Mouse (Mus musculus) adrenal gland, postnatal 25 days (tissue): ENCODE data around the gene Pitpnm1. TPM values are rescaled to one million over a fixed set of nuclear protein-coding genes. Genes with fewer than 3 reads are reported as not detected.
"Not testable (repeated sequence)": the region's sequence is repeated elsewhere in the genome, so short reads cannot be mapped to it uniquely, and the experiment has no call there.

Experiments
- DNase-seq: peaks from one replicate; pipeline ENCODE4 v3.0.0; 2021; ENCODE audit warnings: mixed read lengths
- total RNA-seq: library from RNA; stranded (reverse); gene quantifications from 2 replicates; pipeline ENCODE4 v1.2.3, GENCODE M21; 2021

The Pitpnm1 gene
- total RNA-seq, 1 experiment from 2014 or later: 54.8 TPM

- no peak for DNase-seq
Measured at GRCm38 (mm10) chr19:4119716-4120487, 20.1 kb downstream of the Pitpnm1 start.

DNA sequence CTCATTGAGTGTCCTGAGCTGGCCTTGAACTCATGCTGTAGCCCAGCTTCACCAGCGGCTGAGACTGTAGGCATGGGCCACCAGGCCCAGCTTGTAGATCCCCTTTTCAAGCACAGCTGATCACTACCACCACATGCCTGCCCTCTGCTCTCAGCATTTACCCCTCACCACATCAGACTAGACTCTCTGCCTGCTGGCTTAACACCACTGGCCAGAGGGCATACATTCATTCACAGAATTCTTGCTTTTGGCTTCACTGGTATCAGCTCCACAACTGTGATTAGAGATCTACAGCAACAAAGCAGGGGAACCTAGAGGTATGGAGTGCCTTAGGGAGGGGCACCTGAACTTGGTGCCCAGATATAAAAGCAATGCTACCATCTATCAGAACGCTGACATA is 20.7 kb downstream of the Pitpnm1 start:
- no peak for DNase-seq

DNA sequence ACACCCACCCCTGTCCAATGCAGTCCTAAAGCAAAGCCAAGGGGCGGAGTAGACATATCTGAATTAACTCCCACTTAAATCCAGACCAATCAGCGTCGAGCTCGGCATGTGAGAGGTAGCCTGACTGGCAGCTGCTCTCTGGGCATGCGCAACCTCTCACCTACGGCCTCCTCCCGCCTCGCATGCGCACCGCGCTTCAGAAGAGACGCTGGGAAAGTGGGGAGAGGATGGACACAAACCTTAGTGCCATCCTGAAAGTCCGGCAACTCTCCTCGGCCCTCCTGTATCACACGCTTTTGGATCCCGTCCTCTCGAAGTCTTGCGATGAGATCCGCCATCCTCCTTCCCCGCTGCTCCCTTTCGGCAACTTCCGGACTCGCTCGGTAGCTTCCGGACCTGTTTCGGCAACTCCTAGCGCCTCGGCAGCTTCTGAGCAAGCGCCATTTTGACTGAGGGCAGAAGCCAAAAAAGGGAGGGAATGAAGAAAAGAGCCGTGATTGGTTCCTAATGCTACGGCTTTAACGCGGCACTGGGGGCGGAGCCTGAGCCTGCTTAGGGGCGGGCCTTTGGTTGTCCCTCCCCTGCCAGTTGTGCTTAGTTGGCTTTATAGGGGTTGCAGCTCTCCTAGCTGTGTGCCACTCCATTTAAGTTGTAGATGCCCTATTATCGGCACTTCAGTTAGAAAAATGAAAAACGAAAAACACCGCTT is 21.5 kb downstream of the Pitpnm1 start:
- peak; percentile 95 for DNase-seq

DNA sequence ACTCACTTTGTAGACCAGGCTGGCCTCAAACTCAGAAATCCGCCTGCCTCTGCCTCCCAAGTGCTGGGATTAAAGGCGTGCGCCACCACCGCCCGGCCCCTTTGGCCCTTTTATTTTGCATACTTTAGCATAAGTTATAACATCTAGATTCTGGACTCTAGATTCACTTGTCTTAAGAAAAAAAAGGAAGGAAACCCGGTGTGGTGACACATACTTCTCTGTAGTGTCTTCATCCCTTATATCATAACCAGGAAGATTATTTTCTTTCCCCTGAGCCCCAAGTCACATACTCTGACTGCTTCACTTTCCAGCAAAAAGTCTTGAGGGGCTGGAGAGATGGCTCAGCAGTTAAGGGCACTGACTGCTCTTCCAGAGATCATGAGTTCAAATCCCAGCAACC is 22.1 kb downstream of the Pitpnm1 start:
- DNase-seq: not testable (repeated sequence)

GRCm38 (mm10) chr19:4122411-4123370 is 22.9 kb downstream of the Pitpnm1 start:
- no peak for DNase-seq

GRCm38 (mm10) chr19:4124432-4124831 is 24.6 kb downstream of the Pitpnm1 start:
- DNase-seq: no peak

DNA sequence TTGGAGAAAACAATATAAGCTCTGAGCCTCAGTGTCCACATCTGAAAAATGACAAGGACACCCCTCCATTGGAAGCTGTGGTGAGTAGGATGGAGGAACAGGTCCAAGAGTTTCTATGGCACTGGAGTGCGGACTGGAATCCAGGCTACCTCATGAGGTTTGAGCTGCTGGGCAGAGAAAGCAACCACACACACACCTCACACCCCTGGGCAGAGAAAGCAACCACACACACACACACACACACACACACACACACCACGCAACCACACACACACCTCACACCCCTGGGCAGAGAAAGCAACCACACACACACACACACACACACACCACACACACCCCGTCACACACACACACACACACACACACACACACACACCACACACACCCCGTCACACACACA is 25.5 kb downstream of the Pitpnm1 start:
- DNase-seq: not testable (repeated sequence)

DNA sequence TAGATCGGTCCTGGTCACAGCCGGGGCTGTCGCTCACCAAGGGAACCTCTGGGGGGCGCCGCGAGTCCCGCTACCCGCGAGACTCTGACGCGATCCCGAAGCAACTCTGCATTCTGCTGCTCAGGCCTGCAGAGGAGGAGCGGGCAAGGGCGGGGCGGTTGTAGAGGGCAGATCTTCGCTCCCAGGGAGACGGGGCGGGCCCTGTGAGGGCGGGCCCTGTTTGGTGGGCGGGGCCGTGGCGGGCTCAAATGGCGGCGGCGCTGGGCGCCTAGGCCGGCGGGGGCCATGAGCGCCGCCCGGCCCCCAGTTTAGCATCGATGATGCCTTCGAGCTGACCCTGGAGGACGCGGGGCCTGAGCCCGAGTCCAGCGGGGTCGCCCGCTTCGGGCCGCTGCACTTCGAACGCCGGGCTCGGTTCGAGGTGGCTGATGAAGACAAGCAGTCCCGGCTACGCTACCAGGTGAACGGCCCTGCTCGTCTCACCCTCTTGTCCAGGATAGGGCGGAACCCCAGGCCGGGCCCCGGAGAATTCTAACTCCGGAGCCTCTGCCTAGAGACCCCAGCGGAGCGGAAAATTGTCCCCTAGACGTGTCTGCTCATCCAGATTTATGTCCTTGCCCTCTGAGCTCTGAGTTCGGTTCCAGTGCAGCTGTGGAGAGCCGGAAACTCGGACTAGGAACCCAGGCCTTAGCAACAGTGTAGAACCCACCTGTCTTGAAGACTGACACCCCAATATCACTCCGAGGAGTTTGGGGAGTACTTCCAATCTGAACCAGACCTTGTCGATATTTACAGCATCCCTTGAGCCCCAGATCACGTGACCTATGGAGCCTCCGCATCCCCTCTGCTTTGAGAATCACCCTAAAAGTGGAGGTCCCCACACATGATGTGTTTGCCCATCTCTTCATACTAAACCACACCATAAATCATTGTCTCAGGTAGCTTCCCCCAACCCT is 26.2 kb downstream of the Pitpnm1 start, which contains the start of gene Aip:
Gene Aip, minus strand, starts transcription at position 118 of the 956 bp plus-strand sequence.
- DNase-seq: peak; percentile 98

DNA sequence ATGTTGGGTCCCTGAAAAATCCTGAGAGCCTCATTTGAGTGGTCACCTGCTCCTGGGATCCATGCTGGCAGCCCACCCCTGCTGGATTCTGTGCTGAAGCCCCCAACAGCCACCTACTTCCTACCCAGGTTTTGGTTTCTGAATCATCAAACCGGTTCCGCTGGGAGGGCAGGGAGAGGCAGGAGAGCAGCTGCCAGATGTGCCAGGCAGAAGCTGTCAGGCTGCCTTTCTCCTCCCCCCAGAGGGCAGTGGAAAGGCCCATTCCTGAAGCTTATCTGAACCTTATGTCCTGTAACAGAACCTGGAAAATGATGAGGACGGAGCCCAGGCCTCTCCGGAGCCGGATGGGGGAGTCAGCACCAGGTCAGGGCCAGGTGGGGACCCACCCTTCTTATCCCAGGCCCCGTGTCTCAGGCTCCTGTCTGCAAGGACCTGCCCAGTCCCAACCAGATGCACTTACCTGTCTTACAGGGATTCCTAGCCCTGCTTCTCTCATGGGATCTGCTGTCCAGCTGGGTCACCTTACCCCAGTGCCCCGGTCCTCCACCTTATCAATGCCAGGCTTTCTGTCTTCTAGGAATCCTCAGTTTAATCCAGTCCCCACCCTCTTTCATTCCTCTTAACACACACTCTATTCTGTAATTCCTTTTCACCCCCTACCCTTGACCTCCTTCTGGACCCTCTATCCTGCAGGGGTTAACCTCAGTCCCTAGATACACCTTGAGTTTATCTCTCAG is 27.1 kb downstream of the Pitpnm1 start:
- no peak for DNase-seq

DNA sequence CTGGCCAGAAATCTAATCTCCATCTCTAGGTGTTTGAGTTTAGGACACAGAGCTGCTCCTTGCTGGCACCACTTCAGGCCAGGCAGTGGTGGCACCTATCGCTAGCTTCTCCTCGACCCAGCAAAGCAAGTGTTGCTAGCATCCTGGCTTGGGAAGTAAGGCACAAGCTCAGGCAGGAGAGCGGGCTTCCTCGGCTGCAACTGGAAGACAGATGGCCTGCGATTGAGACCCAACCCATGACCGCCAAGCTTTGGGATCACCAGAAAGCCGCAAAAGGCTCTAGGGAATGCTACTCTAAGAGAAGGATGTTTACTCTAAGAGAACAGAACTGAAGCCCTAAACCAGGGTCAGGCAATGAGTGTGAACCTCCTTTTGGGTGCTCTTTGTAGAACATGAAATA is 29.7 kb downstream of the Pitpnm1 start:
- DNase-seq: no peak

GRCm38 (mm10) chr19:4130106-4130505 is 30.3 kb downstream of the Pitpnm1 start:
- no peak for DNase-seq

DNA sequence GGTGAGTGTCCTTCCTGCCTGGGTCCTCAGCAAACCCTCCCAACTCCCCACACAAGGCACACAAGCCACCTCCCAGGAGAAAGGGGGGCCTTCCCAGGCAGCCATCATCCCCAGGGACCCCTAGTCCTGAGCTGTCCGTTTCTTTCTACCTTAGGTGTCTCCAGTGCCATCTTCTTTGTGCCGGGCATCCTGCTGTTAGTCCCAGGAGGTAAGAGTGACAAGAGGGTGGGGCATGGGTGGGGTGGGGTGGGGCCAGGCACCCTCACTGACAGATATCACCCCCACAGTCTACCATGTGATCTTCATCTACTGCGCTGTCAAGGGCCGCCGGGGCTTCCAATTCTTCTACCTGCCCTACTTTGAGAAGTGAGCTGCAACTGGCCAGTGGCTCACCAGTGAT is 31.3 kb downstream of the Pitpnm1 start:
- DNase-seq: no peak

GRCm38 (mm10) chr19:4131768-4132167 is 32.0 kb downstream of the Pitpnm1 start:
- DNase-seq: no peak

DNA sequence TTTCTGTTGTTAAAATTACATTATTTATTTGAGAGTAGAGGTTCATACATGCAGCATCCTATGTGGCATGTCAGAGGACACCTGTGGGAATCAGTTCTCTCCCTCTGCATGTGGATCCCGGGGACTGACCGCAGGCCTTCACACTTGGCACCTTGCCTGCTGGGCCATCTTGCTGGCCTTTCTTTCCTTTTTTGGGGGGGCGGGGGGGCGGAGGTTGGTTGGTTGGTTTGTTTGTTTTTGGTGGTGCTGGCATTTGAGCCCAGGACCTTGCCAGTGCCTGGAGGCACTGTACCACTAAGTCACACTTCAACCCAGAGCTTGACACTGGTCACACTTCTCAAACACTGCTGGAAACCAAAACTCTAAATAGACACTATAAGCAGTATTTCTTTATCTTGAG is 34.6 kb downstream of the Pitpnm1 start:
- DNase-seq: no peak

DNA sequence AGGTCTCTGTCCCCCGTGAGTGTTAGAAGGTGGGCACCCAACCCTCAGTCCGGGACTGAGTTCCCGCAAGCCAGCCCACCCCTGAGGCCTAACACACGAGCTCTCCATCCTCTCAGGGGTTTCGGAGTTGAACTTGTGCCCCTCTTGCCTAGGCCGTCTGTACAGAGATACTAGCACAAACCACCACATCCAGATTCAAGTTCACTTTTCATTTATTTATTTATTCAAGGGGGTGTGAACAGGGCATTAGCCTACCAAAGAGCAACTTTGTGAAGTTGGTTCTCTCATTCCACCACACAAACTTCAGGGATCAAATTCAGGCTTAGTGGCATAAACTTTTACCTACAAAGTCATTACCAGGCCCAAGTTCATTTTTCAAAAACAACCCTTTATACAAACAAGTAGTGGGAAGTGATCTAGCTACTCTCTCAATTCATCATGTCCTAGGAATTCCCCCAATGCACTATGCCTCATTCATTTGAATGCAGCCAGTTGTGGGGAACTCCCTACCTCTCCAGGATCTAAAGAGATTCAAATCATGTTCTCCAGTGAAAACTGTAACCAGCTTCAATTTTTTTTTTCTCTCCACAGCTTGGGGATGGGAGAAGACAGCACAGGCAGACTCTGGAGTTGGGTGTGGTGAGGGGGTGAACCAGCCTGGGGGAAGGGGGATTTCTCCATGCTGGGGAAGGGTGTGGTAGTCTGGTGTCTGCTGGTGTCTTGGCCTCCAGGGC is 35.6 kb downstream of the Pitpnm1 start:
- not testable (repeated sequence) for DNase-seq

DNA sequence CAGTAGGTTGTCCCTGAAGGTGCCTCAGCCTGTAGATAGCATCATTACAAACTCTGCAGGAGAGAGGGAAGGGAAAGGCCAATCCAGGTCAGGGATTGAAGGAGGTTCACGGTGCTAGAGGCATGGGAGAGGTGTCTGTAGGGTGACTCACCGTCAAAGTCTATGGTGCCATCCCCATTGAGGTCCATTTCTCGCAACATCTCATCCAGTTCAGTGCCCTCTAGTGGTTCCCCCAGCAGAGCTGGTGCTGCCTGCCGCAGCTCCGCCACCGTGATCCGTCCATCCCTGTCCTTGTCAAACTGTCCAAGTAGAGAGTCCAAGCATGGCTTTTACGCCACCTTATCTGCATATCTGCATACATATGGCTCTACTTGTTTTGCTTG is 36.2 kb downstream of the Pitpnm1 start:
- DNase-seq: not testable (repeated sequence)

DNA sequence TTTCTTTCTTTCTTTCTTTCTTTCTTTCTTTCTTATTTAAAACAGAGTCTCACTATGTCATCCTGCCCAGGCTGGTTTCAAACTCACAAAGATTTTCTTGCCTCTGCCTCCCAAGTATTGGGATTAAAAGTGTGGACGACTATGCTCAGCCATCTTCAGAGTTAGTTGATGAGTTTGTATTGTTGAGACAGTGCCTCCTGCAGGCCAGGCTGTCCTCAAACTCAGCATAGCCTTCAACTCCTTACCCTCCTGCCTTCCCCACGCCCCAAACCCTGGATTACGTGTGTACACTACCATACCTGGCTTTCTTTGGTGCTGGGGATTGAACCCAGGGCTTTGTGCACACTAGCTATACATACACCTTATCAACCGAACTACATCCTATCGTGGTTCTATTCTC is 36.7 kb downstream of the Pitpnm1 start:
- no peak for DNase-seq

DNA sequence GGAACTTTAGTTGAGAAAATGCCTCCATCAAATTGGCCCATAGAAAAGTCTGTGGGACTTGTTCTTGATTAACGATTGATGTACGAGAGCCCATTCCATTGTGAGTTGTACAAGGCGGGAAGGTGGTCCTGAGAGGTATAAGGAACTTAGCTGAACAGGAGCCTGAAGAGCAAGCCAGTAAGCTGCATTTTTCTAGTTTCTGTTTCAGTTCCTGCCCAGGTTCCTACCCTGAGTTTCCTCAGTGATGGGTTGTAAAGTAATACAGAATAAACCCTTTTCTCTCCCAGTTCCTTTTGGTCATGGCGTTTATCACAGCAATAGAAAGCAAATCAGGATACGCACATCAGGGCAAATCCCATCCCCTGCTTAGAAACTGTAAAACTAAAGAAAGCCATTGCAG is 38.1 kb downstream of the Pitpnm1 start:
- no peak for DNase-seq

- DNase-seq: no peak
Measured at GRCm38 (mm10) chr19:4139446-4139845, 39.6 kb downstream of the Pitpnm1 start, which contains the start of gene Gpr152. Gpr152 (plus strand) TSS chr19:4139787.

DNA sequence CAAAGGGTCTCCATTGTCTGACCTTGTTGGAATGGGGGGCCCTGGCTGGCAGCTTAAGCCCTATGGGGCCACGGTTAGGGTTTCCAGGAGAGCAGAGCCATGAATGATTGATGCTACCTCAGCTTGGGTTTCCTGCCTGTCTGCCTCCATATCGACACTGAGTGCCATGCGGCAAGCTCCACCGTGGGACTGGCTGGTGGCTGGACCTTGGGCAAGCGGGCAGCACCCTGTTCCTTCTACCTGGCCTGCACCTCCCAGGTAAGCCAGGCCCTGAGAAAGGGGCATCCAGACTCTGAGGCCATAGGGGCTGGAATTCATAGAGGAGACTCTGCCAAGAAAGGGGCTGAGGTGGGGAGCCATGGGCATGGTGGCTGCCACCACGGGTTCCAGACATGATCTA is 40.3 kb downstream of the Pitpnm1 start:
- no peak for DNase-seq
